Mouse (Mus musculus): ENCODE data around the gene Zfp276.
"Not testable (repeated sequence)": the region's sequence is repeated elsewhere in the genome, so short reads cannot be mapped to it uniquely, and the experiment has no call there.

Gene Zfp276

DNA sequence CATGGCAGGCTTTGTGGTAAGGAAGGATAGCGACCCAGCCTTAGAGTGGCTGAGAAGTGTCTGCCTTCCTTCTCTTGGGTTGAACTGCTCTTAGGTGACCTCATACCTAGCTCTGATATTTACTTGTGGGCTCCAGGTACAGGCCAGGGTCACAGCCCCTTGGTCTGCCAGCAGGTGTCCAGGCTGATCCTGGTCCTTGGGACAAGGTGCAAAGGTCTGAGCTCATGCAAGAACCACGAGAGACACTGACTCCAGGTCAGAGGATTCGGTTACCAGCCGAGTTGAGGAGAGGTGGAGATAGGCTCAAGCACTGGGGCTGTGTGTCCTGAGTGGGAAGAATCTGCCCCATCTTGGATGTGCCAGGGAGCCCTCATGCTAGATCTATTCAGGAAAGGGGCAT is 9.6 kb upstream of the Zfp276 start:
- no peak for DNase-seq (ENCODE audit: low spot score in 2 of 2)

DNA sequence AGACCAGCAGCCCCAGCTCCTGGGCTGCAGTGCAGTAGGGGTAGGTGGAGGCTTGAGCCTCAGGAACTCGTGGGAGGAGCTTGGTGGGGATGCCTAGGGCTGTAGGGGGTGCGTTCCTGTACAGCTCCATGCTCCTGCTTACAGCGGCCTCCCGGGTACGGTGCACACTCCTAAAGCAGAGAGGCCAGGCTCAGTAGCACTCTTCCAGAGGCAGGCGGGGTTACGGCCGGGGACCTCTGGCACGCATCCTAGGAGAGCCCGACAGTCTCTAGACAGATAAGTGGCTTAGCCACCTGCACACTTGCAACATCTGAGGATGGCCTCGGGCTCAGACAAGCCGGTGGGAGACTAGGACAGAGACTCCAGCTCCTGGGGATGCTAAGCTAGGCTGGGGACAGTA is 8.5 kb upstream of the Zfp276 start:
- DNase-seq (ENCODE audit: low spot score in 2 of 2): no peak

- DNase-seq (ENCODE audit: low spot score in 2 of 2): no peak
Observed at GRCm38 (mm10) chr8:123247748-123248147, 6.2 kb upstream of the Zfp276 start.

DNA sequence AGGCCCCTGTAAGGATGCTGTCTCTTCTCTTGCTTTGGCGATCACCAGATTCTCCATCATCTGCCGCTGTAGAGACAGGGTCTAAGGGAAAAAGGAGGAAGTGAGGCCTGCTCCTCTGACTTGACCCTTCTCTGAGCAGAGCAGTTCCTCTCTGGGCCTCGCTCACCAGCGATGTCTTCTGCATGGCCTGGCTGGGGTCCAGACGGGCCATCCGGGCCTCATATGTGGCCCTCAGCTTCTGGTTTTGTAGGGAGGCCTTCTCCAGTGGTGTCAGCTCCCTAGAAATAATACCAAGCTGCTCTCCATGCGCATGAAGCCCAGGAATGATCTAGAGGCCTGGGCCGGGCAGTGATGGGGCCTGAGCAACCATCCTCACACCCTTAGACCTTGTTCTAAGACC is 5.4 kb upstream of the Zfp276 start:
- DNase-seq (ENCODE audit: low spot score in 2 of 2): no peak

GRCm38 (mm10) chr8:123250940-123251339 is 3.1 kb upstream of the Zfp276 start:
- DNase-seq (ENCODE audit: low spot score in 2 of 2): no peak

- no peak for DNase-seq (ENCODE audit: low spot score in 2 of 2)
Observed at GRCm38 (mm10) chr8:123252925-123253324, 1.1 kb upstream of the Zfp276 start.

DNA sequence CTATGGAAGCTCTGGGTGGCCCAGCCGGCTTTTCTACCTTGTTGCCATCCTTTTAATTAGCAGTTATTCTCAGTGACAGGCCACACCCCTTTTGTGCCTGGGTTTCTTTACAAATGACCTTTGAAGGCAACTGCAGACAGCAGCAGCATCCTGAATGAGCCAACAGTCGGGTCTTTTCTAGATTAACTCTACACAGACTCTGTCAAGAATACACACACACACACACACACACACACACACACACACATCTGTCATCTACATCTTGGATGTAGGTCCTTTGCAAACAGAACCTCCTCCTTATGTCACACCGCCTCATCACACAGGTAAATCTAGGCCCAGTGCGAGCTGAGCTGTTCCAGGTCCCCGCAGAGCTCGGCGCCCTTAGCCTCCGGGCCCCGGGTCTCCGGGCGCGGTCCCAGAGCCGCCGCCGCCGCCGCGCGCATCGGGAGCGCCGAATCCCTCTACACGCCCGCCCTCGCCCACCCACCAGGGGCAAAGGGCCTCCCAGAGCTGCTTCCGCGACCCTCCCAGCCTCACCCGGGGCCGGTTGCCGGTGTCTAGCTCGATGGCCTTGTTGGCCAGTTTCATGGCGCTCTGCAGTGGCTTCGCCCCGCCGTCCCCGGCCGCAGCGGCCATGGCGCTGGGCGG is 420 bp upstream of the Zfp276 start:
- DNase-seq (ENCODE audit: low spot score in 2 of 2): no peak

GRCm38 (mm10) chr8:123255170-123255569 is 1.2 kb downstream of the Zfp276 start:
- no peak for DNase-seq (ENCODE audit: low spot score in 2 of 2)

GRCm38 (mm10) chr8:123257114-123257513 is 3.1 kb downstream of the Zfp276 start:
- DNase-seq (ENCODE audit: low spot score in 2 of 2): no peak

GRCm38 (mm10) chr8:123257593-123257992 is 3.6 kb downstream of the Zfp276 start:
- not testable (repeated sequence) for DNase-seq (ENCODE audit: low spot score in 2 of 2)

DNA sequence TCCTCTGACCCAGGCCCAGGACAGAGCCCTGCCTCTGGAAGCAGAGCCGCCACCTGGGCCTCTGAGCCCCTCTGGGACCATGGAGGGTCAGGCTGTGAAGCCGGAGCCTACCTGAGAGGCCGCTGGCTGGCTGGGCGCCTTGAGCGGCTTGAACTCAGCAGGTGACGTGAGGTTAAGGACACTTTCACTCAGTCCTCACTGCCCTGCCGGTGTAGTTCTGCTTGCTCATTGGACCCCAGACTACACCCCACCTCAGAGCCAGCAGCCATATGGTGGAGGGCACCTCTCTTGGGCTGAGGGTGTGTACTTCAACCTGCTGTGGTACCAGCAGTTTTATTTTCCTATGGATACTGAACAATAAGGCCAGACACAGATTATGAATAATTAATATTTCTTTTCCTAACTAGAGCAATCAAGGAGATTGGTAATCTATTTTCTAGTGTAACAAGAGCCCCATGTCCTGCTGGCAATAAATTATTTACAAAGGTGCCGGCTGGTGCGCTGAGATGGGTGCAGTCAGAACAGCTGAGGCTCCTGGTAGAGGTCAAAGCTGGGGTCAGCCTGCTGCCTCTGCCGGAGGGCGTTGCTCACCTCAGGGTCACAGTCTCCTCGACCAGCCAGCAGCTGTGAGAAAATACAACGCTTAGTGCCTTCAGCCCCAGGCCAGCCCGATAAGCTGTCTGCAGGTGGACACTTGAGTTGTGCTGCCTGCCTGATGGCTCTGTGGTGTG is 14.1 kb downstream of the Zfp276 start:
- no peak for DNase-seq (ENCODE audit: low spot score in 2 of 2)

DNA sequence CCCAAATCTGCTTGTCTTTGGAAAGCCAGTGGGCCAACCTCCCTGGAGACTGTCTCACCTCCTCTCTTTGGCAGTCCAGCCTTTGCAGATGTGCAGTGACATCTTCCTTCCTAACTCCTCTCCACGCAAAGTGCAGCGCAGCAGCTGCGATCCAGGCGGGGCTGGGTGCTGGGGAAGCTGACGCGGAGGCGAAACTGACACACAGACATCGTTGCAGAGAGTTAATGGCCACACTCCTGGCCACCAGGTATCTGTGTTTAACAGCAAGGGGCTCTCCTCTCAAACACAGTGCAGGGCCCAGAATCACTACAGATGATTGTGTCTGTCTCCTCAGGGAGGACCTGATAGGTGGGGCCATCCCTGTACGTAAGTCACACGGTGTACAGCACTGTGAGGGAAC is 17.2 kb downstream of the Zfp276 start:
- no peak for DNase-seq (ENCODE audit: low spot score in 2 of 2)

DNA sequence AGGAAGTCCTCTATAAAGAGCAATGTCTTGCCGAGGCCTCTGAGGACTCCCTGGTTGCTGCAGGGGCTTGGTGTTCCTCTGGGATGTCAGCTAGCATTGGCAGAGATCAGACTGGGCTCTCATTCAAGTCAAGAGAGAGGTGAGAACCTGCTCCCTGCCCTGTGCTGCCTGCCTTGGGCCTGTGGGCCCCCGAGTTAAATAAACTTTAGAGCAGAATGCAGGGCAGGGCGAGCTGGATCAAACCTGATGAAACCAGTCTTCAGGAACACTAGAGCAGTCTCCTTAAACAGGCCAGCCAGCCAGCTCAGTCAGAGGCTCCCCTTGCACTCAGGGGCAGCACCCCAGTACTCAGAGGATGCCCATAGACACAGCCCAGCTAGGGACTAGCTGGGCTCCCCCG is 17.9 kb downstream of the Zfp276 start:
- no peak for DNase-seq (ENCODE audit: low spot score in 2 of 2)

DNA sequence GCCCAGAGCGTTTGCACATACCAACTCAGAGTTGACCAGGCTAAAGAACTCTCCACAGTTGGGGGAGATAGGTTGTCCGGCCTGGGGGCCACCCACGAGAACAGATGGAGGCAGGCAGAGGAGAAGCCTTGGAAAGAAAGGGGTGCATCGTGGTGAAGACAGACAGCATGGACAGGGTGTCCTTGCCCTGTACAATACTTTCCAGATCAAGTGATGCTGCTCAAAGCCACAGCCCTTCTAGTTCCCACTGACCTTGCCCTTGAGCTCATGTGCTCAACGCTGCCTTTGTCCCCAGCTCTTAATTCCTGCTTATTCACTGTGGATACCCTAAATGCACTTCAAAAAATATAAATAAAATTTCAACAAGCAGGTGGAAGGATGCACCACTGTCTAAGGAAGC is 20.5 kb downstream of the Zfp276 start:
- no peak for DNase-seq (ENCODE audit: low spot score in 2 of 2)

- DNase-seq (ENCODE audit: low spot score in 2 of 2): no peak
Observed at GRCm38 (mm10) chr8:123275096-123275495, 21.1 kb downstream of the Zfp276 start.

- DNase-seq (ENCODE audit: low spot score in 2 of 2): no peak
Observed at GRCm38 (mm10) chr8:123278445-123278844, 24.4 kb downstream of the Zfp276 start.

DNA sequence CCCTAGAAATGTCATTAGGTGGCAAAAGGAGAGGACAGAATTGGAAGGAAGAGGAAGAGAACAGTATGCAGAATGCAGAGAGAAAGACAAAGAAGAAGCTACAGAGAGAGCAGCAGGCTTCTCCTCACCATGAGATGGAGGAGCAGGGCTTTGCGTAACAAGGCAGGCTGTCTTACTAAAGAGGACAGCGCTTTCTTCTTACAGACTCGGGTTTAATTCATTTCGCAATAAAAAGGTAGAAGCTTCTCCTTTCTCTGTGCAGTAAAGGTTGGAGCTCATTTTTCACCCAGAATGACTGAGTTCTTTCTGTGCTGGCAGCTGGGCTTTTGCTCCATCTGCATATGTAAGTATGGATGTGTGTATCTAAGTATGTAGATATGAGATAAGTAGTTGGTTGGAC is 25.8 kb downstream of the Zfp276 start:
- DNase-seq (ENCODE audit: low spot score in 2 of 2): no peak

DNA sequence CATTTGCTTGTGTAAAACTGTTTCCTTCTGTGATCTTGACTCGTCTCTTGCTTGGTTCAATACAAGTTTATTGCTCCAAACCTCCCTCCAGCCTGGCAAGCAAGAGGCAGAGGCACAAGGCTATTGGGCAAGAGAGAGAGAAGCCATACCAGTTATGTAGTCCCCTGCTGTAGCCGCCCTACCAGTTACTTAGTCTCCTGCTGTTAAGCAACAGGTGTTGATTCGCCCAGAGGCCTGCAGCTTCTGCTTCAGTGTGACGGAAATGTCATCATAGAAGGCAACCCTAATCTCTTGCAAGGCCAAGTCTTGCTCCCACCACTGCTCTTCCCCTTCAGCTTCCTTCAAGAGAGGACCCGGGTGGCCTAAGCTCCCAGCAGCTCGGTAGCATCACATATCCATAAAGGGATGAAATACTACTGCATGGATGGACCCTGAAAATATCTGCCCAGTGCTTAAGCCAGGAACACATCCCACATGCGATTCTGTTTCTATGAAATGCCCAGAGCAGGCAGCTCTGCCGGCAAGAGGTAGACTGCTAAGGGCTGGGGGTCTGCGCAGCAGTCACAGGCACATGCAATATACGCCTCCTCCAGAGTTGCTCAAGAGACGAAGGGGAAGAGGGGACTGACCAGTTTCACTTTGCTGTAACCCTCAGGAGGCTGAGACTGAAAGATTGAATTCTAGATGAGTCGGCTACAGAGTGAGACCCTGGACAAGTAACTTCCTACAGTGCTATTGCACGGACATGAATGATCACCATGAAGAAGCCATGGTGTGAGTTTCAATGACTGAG is 26.5 kb downstream of the Zfp276 start:
- no peak for DNase-seq (ENCODE audit: low spot score in 2 of 2)

DNA sequence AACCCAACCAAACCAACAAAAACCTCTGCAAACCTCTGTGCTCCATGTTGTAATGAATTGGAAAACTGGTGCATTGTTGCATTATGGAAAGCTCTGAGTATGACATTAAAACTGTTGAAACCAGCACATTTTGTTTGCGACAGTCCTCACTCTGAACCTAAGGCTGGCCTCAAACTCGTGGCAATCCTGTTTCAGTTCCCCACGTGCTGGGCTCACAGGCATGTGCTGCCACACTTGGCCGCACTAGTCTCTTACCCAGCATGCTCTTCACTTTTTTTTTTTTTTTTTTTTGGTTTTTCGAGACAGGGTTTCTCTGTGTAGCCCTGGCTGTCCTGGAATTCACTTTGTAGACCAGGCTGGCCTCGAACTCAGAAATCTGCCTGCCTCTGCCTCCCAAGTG is 29.0 kb downstream of the Zfp276 start:
- peak in 1 of 2 experiments; percentile 53 for DNase-seq (ENCODE audit: low spot score in 2 of 2)

DNA sequence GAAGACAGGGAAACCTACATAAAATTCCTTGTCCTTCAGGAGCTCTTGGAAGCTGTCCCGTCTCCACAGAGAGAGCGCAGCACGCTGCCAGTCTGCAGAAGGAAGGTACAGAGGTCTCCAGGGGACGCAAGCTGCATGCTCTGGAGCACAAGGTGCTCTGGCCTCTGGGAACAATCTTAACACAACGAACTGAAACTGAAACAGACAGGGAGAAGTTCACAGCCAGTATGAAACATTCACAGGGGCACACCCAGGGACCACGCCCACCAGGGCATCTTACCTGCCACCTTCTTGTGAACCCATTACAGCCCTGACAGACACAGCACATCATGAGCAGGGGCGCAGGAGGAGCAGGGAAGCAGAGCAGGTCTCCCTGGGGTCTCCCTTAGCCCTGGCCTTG is 30.0 kb downstream of the Zfp276 start:
- peak in 1 of 2 experiments; percentile 37 for DNase-seq (ENCODE audit: low spot score in 2 of 2)

- no peak for DNase-seq (ENCODE audit: low spot score in 2 of 2)
Observed at GRCm38 (mm10) chr8:123284493-123284892, 30.5 kb downstream of the Zfp276 start.

GRCm38 (mm10) chr8:123287362-123287761 is 33.4 kb downstream of the Zfp276 start:
- no peak for DNase-seq (ENCODE audit: low spot score in 2 of 2)

GRCm38 (mm10) chr8:123290166-123290565 is 36.2 kb downstream of the Zfp276 start:
- DNase-seq (ENCODE audit: low spot score in 2 of 2): peak in 1 of 2 experiments; percentile 29

Data from natural killer cell, adult 2 months (primary cell).